Mouse (Mus musculus): ENCODE results near the gene Ncam2. TPM values are rescaled to one million over a fixed set of nuclear protein-coding genes. Genes with fewer than 3 reads are reported as not detected.

Gene Ncam2
- 54.0 and 54.6 TPM in 2 replicates for total RNA-seq (2014; rRNA removed)
- 26.8 and 28.1 TPM in 2 replicates for polyA plus RNA-seq (2015; fragmentation: Nextera tagmentation; extraction: Ambion mirVana)

DNA sequence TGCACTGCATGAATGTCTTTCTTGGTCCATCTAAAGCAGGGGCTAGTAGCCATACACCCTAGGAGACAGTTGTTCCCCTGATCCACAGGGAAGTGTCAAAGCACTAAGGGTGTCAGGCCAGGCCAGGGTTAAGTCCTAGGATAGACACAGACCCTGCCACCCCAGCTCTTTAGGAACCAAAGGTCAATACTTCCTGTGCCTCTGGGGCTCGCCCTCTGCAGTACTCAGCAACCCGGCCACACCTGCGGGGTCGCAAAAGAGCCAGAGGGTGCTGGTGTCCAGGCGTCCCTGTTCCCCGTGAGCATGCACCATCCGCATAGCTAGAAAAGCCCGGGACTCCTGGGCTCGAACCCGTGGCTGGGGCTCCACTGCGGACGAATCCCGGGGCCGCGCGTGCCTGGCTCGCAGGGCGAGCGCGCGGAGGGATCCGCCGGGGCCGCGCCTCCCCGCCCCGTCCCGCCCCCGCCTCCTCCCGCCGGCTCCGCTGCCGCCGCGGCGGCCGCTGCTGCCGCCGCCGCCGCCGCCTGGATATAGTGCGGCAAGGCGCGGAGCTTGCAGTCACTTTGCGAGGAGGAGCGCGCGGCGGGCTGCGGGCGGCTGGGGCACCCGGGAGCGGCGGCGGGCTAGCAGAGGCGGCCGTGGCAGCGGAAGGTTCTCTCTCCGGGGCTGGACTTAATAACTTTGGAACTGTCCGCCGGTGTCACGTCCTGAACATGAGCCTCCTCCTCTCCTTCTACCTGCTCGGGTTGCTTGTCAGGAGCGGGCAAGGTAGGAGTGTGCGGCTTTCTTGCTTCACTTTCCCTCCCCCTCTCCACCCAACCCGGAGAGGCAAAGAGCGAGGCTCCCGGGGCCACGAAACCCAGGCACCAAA is at the start of gene Ncam2:
Ncam2 (plus strand) TSS at position 497 of the 871 bp plus-strand sequence.
- H3K36me3 ChIP-seq (ENCODE audit: insufficient read depth, low read length), result no peaks in the 10 kb centered on the region
- H3K4me1 ChIP-seq (ENCODE audit: insufficient read depth, low read length), result peaks cover 5% of the 10 kb centered on the region; the same call in 1 of the 2 replicates
- ATAC-seq (peak; percentile 87), DNase-seq (ENCODE audit: low spot score) (peak; percentile 94)
- no peak for TF ChIP-seq CTCF (IDR thresholded peaks at IDR 0.05; ENCODE audit: low read depth)
- H3K4me2 ChIP-seq (ENCODE audit: low read depth, low read length), result peak within 1 kb of the TSS; percentile 69
- peak within 1 kb of the TSS; percentile 87 for H3K27ac ChIP-seq
- H3K27me3 ChIP-seq (ENCODE audit: insufficient read depth, low read length), result no peaks in the 10 kb centered on the region
- WGBS, result under 1% methylated on average over 65 of the region's 70 CpGs
- peak within 1 kb of the TSS; percentile 69 for H3K4me3 ChIP-seq (ENCODE audit: low read length)
- H3K9me3 ChIP-seq (ENCODE audit: low read length), result no peaks in the 10 kb centered on the region
- H3K9ac ChIP-seq (replicated peaks; ENCODE audit: low read length), result peak within 1 kb of the TSS; percentile 70

DNA sequence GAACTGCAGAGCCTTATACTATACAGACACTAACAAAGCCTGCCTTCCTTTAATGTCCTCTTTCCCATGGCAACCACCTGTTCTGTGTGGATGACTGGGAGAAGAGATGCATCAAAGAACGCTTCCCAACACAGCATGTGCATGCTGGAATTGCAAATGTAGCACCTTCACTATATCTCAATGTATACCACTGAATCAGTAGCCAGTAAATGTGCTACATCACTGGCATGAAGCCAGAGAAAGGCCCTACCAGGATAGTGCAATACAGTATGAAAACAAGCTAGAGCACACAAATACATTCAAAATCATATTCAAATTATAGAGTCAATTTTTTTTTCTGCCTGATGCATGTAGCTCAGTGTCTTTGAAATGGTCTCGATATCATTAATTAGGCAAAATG is 29.7 kb upstream of the Ncam2 start:
- no peak for TF ChIP-seq CTCF (IDR thresholded peaks at IDR 0.05; ENCODE audit: low read depth)
- DNase-seq (ENCODE audit: low spot score) (peak; percentile 5), ATAC-seq (no peak)
- Histone ChIP-seq H3K4me3 (ENCODE audit: low read length) (no peak overlapping the region), H3K9me3 (ENCODE audit: low read length) (no peaks in the 10 kb centered on the region), H3K4me1 (ENCODE audit: insufficient read depth, low read length) (no peaks in the 10 kb centered on the region), H3K9ac (replicated peaks; ENCODE audit: low read length) (no peak overlapping the region), H3K27me3 (ENCODE audit: insufficient read depth, low read length) (no peaks in the 10 kb centered on the region), H3K36me3 (ENCODE audit: insufficient read depth, low read length) (no peaks in the 10 kb centered on the region), H3K27ac (no peak overlapping the region), H3K4me2 (ENCODE audit: low read depth, low read length) (no peak overlapping the region)
- WGBS, result 63% methylated on average over 2 of the region's 2 CpGs

DNA sequence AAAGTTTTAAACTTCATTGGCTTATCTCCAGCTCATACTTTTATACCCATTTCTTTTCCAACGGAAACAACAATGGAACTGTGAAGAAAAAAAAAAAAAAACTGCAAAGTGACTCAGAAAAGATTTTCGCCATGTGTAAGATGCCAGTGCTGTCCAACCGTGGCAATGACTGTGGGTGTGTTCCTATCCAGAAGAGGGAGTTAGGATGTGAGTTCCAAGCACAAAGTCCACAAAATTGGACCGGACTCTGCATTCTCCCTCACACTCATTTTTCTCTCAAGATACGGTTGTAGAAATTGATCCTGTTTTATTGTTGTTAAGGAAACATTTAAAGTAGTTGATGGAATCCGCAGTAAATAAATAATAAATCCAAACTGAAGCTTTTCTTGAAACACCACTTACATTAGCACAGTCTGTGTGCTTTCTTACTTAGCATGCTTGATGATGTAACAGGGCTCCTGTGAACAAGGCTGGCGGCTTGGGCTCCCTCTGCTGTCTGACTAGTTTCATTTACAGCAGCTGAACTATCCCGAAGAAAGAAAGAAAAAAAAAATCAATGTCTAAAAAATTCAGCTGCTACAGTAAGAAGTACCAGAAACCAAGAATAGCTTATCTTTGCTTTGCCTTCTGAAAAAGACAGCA is 25.1 kb upstream of the Ncam2 start:
- DNase-seq (ENCODE audit: low spot score) (peak; percentile 89), ATAC-seq (peak; percentile 86; the same call in 1 of the 2 replicates)
- no peaks in the 10 kb centered on the region for H3K9me3 ChIP-seq (ENCODE audit: low read length)
- H3K36me3 ChIP-seq (ENCODE audit: insufficient read depth, low read length), result no peaks in the 10 kb centered on the region
- 48% methylated on average over 8 of the region's 8 CpGs for WGBS
- H3K9ac ChIP-seq (replicated peaks; ENCODE audit: low read length), result no peak overlapping the region
- H3K4me2 ChIP-seq (ENCODE audit: low read depth, low read length), result 0 out of 2 replicates have a peak overlapping the region, but pooled peaks have one; percentile 21
- TF ChIP-seq CTCF (IDR thresholded peaks at IDR 0.05; ENCODE audit: low read depth), result peak; percentile 78
- no peaks in the 10 kb centered on the region for H3K4me1 ChIP-seq (ENCODE audit: insufficient read depth, low read length)
- no peak overlapping the region for H3K4me3 ChIP-seq (ENCODE audit: low read length)
- H3K27me3 ChIP-seq (ENCODE audit: insufficient read depth, low read length), result no peaks in the 10 kb centered on the region
- no peak overlapping the region for H3K27ac ChIP-seq

DNA sequence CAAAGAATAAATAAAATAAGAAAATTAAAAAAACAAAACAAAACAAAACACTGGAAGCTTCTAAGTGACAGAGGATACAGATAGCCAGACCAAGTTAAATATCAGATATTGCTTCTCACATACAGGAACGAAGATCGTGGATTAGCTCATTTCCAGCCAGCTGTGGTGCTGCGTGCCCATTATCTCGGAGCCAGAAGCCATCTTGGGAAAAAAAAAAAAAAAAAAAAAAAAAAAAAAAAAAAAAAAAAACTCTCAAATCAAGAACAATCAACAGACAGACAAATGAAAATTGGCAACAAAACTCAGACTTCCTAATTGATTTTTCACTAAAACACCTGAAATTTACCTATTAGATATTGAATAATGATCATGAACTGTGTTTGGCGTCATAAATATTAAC is 20.7 kb upstream of the Ncam2 start:
- H3K9ac ChIP-seq (replicated peaks; ENCODE audit: low read length), result no peak overlapping the region
- no peak for ATAC-seq
- DNase-seq (ENCODE audit: low spot score), result no peak
- no peak overlapping the region for H3K4me3 ChIP-seq (ENCODE audit: low read length)
- no peaks in the 10 kb centered on the region for H3K9me3 ChIP-seq (ENCODE audit: low read length)
- no peak overlapping the region for H3K27ac ChIP-seq
- no peaks in the 10 kb centered on the region for H3K4me1 ChIP-seq (ENCODE audit: insufficient read depth, low read length)
- H3K4me2 ChIP-seq (ENCODE audit: low read depth, low read length), result no peak overlapping the region
- H3K36me3 ChIP-seq (ENCODE audit: insufficient read depth, low read length), result no peaks in the 10 kb centered on the region
- WGBS, result 90% methylated on average over 5 of the region's 5 CpGs
- no peak for TF ChIP-seq CTCF (IDR thresholded peaks at IDR 0.05; ENCODE audit: low read depth)
- H3K27me3 ChIP-seq (ENCODE audit: insufficient read depth, low read length), result no peaks in the 10 kb centered on the region

DNA sequence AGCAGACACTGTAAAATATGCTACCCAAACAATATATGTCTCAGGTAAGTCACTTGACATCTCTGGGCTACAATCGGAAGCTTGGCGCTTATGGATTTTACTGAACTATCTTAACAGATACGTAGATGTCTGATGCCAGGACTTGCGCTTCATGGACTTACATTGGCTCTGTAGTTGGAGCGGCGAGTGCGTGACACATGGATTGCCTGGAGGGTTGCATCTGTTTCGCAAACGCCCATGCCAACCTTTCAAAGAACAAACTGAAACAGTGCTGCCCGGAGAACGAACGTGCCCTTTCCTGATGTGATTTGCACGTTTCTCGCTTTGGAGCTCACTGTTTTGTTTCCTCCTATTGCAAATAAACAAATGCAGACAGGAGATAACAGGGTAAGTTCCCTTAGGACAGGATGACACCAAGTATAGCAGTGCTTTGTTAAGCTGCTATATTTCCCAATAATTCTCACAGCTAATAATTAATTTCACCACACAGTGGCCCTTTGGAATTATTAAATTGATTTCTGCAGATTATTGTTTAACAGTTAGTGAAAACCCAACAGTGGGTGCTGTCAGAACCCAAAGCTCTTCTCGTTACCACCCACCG is 12.8 kb upstream of the Ncam2 start:
- Histone ChIP-seq H3K27me3 (ENCODE audit: insufficient read depth, low read length) (no peaks in the 10 kb centered on the region), H3K4me1 (ENCODE audit: insufficient read depth, low read length) (no peaks in the 10 kb centered on the region), H3K4me3 (ENCODE audit: low read length) (no peak overlapping the region), H3K27ac (no peak overlapping the region), H3K4me2 (ENCODE audit: low read depth, low read length) (peak overlapping the region; percentile 22; the same call in 1 of the 2 replicates), H3K36me3 (ENCODE audit: insufficient read depth, low read length) (no peaks in the 10 kb centered on the region), H3K9ac (replicated peaks; ENCODE audit: low read length) (no peak overlapping the region), H3K9me3 (ENCODE audit: low read length) (no peaks in the 10 kb centered on the region)
- TF ChIP-seq CTCF (IDR thresholded peaks at IDR 0.05; ENCODE audit: low read depth), result no peak
- DNase-seq (ENCODE audit: low spot score), result peak; percentile 39
- ATAC-seq, result no peak
- WGBS, result 68% methylated on average over 16 of the region's 16 CpGs

DNA sequence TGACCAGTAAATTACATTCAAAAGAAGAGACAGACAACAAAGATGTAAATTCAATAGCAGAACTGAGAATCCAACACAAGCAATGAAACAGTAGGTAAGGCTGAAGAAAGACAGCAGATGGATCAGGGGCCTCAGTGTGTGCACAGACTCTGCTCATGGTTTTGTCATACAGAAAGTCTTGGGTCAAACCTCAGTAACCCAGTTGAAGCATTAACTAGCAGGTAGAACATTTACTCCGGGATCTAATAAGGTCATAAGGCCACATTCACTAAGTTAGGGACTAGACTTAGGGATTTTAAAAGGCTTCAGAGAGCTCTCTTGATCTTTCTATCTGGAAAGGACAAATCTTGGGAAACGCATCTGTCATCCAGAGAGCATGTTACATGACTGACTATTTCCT is 8.9 kb upstream of the Ncam2 start:
- Histone ChIP-seq H3K36me3 (ENCODE audit: insufficient read depth, low read length) (no peaks in the 10 kb centered on the region), H3K27me3 (ENCODE audit: insufficient read depth, low read length) (no peaks in the 10 kb centered on the region), H3K9ac (replicated peaks; ENCODE audit: low read length) (no peak overlapping the region), H3K4me1 (ENCODE audit: insufficient read depth, low read length) (no peaks in the 10 kb centered on the region), H3K9me3 (ENCODE audit: low read length) (no peaks in the 10 kb centered on the region), H3K27ac (no peak overlapping the region), H3K4me2 (ENCODE audit: low read depth, low read length) (no peak overlapping the region), H3K4me3 (ENCODE audit: low read length) (no peak overlapping the region)
- ATAC-seq (no peak), DNase-seq (ENCODE audit: low spot score) (no peak)
- 90% methylated on average over 2 of the region's 2 CpGs for WGBS
- TF ChIP-seq CTCF (IDR thresholded peaks at IDR 0.05; ENCODE audit: low read depth), result no peak

Measured in hindbrain, postnatal 0 days (tissue).